Mouse (Mus musculus) small intestine, adult 10 weeks (tissue): ENCODE measurements around the gene Apol7b. TPM values are rescaled to one million over a fixed set of nuclear protein-coding genes. Genes with fewer than 3 reads are reported as not detected.

Experiments used
- polyA plus RNA-seq: library from polyadenylated mRNA; stranded (reverse); fragments of 350-450 nt; fragmentation: Illumina TruSeq; extraction: RNeasy Lipid Tissue Mini Kit (QIAGEN cat#74804); gene quantifications from one replicate; pipeline ENCODE4 v1.2.3, GENCODE M21; 2014; ENCODE audit warnings: low replicate concordance

Gene Apol7b
- 2.6 TPM for polyA plus RNA-seq

DNA sequence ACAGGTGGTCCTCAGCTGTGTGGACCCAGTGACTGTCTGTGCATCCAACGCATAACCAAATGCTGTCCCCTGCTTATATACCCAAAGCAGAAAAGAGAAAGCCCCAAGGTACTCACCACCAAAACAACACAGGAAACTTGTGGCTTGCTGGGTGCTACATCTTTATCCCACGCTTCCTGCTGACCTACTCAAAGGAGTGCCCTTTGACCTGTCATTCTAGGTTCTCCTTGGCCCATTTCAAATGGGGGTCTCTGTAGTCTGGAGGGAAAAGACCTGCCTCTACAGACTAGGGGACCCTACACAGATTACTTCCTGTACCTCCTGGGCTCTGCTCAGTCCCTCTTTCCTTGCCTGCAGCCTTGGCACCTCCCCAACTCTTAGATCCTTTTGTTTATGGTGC is at the start of gene Apol7b:
Apol7b (minus strand) TSS at position 101 of the 400 bp plus-strand sequence.

DNA sequence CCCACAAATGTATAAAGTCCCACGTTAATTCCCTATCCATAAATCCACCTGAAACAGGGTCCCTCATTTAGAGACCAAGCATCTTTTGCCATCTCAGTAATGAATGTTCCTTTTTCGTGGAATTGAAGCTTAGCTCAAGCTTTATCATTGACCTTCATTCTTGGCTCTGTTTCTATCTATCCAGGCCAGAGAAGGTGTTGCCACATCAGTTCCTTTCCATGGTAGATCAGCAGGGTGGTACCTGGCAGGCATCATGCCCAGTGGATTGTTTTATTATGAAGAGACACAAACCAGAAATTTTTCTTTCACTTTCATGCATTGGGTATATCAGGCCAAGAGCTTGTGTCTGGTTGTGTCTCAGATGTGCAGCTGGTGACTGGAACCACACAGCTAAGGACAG is 29.4 kb upstream of the Apol7b start, which contains the start of gene Apol10a:
Apol10a (plus strand) TSS at position 355 of the 400 bp plus-strand sequence.

DNA sequence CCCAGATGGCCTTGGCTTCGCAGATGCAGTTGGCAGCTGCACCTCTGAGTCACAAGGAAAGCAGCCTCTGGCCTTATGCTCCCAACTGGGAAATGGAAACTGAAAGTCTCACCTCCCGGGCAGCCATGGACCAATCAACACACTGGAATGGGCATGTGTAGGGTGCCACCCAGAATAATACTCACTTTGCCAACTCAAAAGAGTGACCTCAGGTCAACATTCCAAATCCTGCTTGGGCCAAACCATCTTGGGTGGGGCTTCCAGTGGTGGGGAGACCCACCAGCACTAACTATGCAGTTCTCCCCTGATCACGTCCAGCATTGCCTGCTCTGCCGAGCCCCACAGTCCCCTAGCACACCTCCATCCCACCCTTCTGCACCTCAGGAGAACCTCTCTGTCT is 36.3 kb downstream of the Apol7b start, which contains the start of gene Apol9a:
Apol9a (minus strand) TSS at position 101 of the 400 bp plus-strand sequence.

DNA sequence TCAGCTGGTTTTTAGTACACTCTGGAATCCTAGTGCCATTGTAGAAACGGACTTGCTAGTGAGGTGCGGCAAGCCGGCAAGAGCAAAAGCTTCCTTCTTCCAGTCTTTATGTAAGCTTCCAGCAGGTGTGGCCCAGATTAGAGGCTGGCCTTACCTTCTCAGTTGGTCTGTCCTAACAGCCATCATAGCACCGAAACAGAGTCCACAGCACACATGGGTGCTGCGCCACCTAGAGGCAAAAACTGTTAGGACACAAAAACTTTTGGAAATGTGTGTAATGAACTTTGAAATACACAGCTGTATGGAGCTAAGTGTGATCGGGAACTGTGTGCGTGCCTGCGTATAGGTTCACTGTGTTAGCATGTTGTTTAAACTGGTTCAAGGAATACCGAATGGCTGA is 48.3 kb downstream of the Apol7b start, which contains the start of gene Apol7a:
Apol7a (minus strand) TSS at position 84 of the 400 bp plus-strand sequence.

Other genes with a start within 250 kb of the Apol7b start
- 22.4 TPM for gene Rbfox2, start 140.5 kb downstream of the Apol7b start, polyA plus RNA-seq
- 256 TPM for gene Apol7a, start 48.4 kb downstream of the Apol7b start, polyA plus RNA-seq
- 9.9 TPM for gene Apol9a, start 36.4 kb downstream of the Apol7b start, polyA plus RNA-seq
- gene Apol10a, start 29.6 kb upstream of the Apol7b start, polyA plus RNA-seq, result 204 TPM
- not detected for gene Apol11a, start 60.8 kb upstream of the Apol7b start, polyA plus RNA-seq
- 58.8 TPM for gene Apol7c, start 85.8 kb upstream of the Apol7b start, polyA plus RNA-seq
- not detected for gene 1700025B11Rik, start 114.4 kb upstream of the Apol7b start, polyA plus RNA-seq
- gene Apol10b, start 148.6 kb upstream of the Apol7b start, polyA plus RNA-seq, result 7.6 TPM
- gene Gm36245, start 151.8 kb upstream of the Apol7b start, polyA plus RNA-seq, result not detected
- gene Apol11b, start 195.8 kb upstream of the Apol7b start, polyA plus RNA-seq, result not detected